Mouse (Mus musculus) ES-E14 (cell line): ENCODE results near the gene Smyd2. TPM values are rescaled to one million over a fixed set of nuclear protein-coding genes. Genes with fewer than 3 reads are reported as not detected.

ENCODE experiments used
- DNase-seq: peaks from one replicate; pipeline ENCODE4 v3.0.0-alpha.2; 2013; ENCODE audit warnings: low read depth, low spot score
- H3K27ac ChIP-seq: 2 replicates; pipeline ENCODE4 v1.5.1; 2012; ENCODE audit warnings: low read depth, mild to moderate bottlenecking, low read length, moderate library complexity, mixed read lengths; ENCODE audit not compliant: poor library complexity, insufficient read depth, severe bottlenecking
- H3K36me3 ChIP-seq: 2 replicates; pipeline ENCODE4 v1.6.1; 2012; ENCODE audit warnings: mild to moderate bottlenecking, low read length, moderate library complexity, mixed read lengths; ENCODE audit not compliant: control insufficient read depth, poor library complexity, insufficient read depth, severe bottlenecking
- H3K4me1 ChIP-seq, 2 experiments: fragments of 150-350 bp in 1 of 2; sonication (generic) in 1 of 2; 2 replicates each; pipeline ENCODE4 v1.6.1; 2012; ENCODE audit warnings: low read length in 2 of 2, mild to moderate bottlenecking in 1 of 2, mixed read lengths in 1 of 2; ENCODE audit not compliant: control insufficient read depth in 2 of 2, insufficient read depth in 2 of 2, poor library complexity in 1 of 2
- H3K4me3 ChIP-seq, 2 experiments: fragments of 150-350 bp in 1 of 2; sonication (generic) in 1 of 2; 2 replicates each; pipeline ENCODE4 v1.5.1; 2012; ENCODE audit warnings: low read length in 2 of 2, low read depth in 1 of 2, mild to moderate bottlenecking in 1 of 2, mixed read lengths in 1 of 2; ENCODE audit not compliant: insufficient read depth in 1 of 2, poor library complexity in 1 of 2, severe bottlenecking in 1 of 2
- H3K9ac ChIP-seq: 2 replicates; pipeline ENCODE4 v1.6.1; 2012; ENCODE audit warnings: low read depth, mild to moderate bottlenecking, low read length, mixed read lengths; ENCODE audit not compliant: poor library complexity, insufficient read depth, severe bottlenecking
- H3K9me3 ChIP-seq: fragments of 150-350 bp; sonication (generic); 2 replicates; pipeline ENCODE4 v1.6.1; 2012; ENCODE audit warnings: low read depth, mild to moderate bottlenecking, low read length; ENCODE audit not compliant: control insufficient read depth, insufficient read depth
- CHD2 ChIP-seq: IDR thresholded peaks from 2 replicates; pipeline ENCODE4 v1.6.1; 2014; ENCODE audit warnings: mild to moderate bottlenecking, low read depth, low read length, inconsistent platforms
- HCFC1 ChIP-seq: IDR thresholded peaks from 2 replicates; pipeline ENCODE4 v1.6.1; 2012; ENCODE audit warnings: low read length, inconsistent platforms, borderline replicate concordance; ENCODE audit not compliant: insufficient read depth
- MAFK ChIP-seq: IDR thresholded peaks from 2 replicates; pipeline ENCODE4 v1.6.1; 2014; ENCODE audit warnings: mild to moderate bottlenecking, low read depth, low read length, inconsistent platforms; ENCODE audit not compliant: insufficient read depth
- ZC3H11A ChIP-seq: IDR thresholded peaks from 2 replicates; pipeline ENCODE4 v1.6.1; 2012; ENCODE audit warnings: low read depth, mild to moderate bottlenecking, inconsistent platforms, low read length, borderline replicate concordance
- ZNF384 ChIP-seq: IDR thresholded peaks from 2 replicates; pipeline ENCODE4 v1.6.1; 2012; ENCODE audit warnings: low read depth, low read length, inconsistent platforms
- in situ Hi-C, 2 experiments: fragments of 600-800 bp; cut with MboI; formaldehyde crosslinking; loops; one replicate each; pipeline ENCODE4 v1.15.1; 2025; ENCODE audit warnings: low sequenced_read_pairs in 2 of 2, inconsistent platforms in 1 of 2; ENCODE audit not compliant: unreplicated experiment in 2 of 2
- total RNA-seq: library from RNA; depleted of rRNA; stranded (reverse); fragments of 300-350 nt; gene quantifications from 2 replicates; pipeline ENCODE4 v1.2.3, GENCODE M21; 2012

The Smyd2 gene
- total RNA-seq, 1 experiment = 64.4 TPM

DNA sequence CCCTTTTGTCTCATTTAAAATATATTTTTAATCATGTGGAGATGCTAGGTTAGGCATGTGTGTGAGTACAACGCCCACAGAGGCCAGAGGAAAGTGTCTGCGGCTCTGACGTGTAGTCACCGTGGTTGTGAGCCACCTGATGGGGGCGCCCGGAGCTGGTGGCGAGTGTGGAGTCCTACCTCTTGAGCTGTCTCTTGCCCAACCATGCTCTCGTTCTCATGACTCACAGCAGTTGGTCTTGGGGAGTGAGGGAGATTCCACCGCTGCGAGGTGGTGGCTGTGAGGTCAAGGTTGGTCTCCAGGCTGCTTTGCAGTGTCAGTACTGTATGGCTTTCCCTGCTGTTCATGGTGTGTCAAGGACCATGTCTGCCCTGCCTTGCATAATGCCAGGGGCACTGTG, 54.1 kb downstream of the Smyd2 start:
- Histone ChIP-seq H3K9ac (no peak overlapping the region), H3K4me1 (peaks cover 0 to 7% of the 10 kb centered on the region in 2 experiments; a peak in 1 of 4 replicates), H3K27ac (no peak overlapping the region), H3K9me3 (no peaks in the 10 kb centered on the region), H3K4me3 (no peak overlapping the region), H3K36me3 (peaks cover 8% of the 10 kb centered on the region; the same call in 1 of the 2 replicates)
- no peak for DNase-seq
- in situ Hi-C loops = no loop called here
- TF ChIP-seq HCFC1 (no peak), ZNF384 (no peak), ZC3H11A (no peak), CHD2 (no peak), MAFK (no peak)

- peaks cover 8% of the 10 kb centered on the region; the same call in 1 of the 2 replicates for H3K36me3 ChIP-seq
- H3K4me1 ChIP-seq = peaks cover 0 to 7% of the 10 kb centered on the region in 2 experiments; a peak in 1 of 4 replicates
- H3K27ac ChIP-seq = no peak overlapping the region
- TF ChIP-seq HCFC1 (no peak), MAFK (no peak), CHD2 (no peak), ZNF384 (no peak), ZC3H11A (no peak)
- H3K9me3 ChIP-seq = no peaks in the 10 kb centered on the region
- in situ Hi-C loops = no loop called here
- no peak for DNase-seq
- H3K4me3 ChIP-seq = no peak overlapping the region
- no peak overlapping the region for H3K9ac ChIP-seq
These were observed 54.7 kb downstream of the Smyd2 start for GRCm38 (mm10) chr1:189867497-189867896.

DNA sequence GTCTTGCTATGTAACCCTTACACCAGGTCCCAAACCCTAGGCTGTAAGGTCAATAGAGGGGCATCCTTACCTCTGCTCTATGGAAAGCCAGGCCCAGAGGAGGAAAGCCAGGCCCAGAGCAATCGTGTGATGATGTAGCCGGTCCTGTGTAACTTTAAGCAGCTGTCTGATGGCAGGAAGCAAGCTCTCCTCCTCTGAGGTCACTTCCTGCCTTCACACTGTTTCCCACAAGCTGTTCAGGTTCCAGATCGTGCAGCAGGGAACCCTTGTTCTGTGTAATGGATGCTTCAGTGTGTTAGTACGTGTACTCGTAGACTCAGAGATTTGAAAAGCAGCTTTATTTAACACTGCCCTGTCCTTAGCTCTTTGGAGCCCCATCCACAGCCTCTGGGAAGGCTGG, 55.1 kb downstream of the Smyd2 start:
- H3K4me3 ChIP-seq = no peak overlapping the region
- no peak for DNase-seq
- H3K9me3 ChIP-seq = no peaks in the 10 kb centered on the region
- in situ Hi-C loops = no loop called here
- no peak overlapping the region for H3K9ac ChIP-seq
- no peak overlapping the region for H3K27ac ChIP-seq
- TF ChIP-seq ZNF384 (no peak), HCFC1 (no peak), ZC3H11A (no peak), MAFK (no peak), CHD2 (no peak)
- H3K36me3 ChIP-seq = peaks cover 8% of the 10 kb centered on the region; the same call in 1 of the 2 replicates
- H3K4me1 ChIP-seq = peaks cover 0 to 7% of the 10 kb centered on the region in 2 experiments; a peak in 1 of 4 replicates

GRCm38 (mm10) chr1:189866621-189867020, 55.5 kb downstream of the Smyd2 start:
- DNase-seq = no peak
- peaks cover 8% of the 10 kb centered on the region; the same call in 1 of the 2 replicates for H3K36me3 ChIP-seq
- no peak overlapping the region for H3K4me3 ChIP-seq
- peaks cover 0 to 7% of the 10 kb centered on the region in 2 experiments; a peak in 1 of 4 replicates for H3K4me1 ChIP-seq
- H3K27ac ChIP-seq = no peak overlapping the region
- H3K9me3 ChIP-seq = no peaks in the 10 kb centered on the region
- H3K9ac ChIP-seq = no peak overlapping the region
- no peak for TF ChIP-seq MAFK
- no peak for TF ChIP-seq ZNF384
- no peak for TF ChIP-seq CHD2
- no peak for TF ChIP-seq HCFC1
- no peak for TF ChIP-seq ZC3H11A
- in situ Hi-C loops = no loop called here

- H3K9me3 ChIP-seq = no peaks in the 10 kb centered on the region
- peaks cover 0 to 7% of the 10 kb centered on the region in 2 experiments; a peak in 1 of 4 replicates for H3K4me1 ChIP-seq
- no peak overlapping the region for H3K4me3 ChIP-seq
- in situ Hi-C loops = no loop called here
- TF ChIP-seq CHD2 = no peak
- TF ChIP-seq HCFC1 = no peak
- no peak for TF ChIP-seq ZNF384
- TF ChIP-seq ZC3H11A = no peak
- TF ChIP-seq MAFK = no peak
- peaks cover 7% of the 10 kb centered on the region; the same call in 1 of the 2 replicates for H3K36me3 ChIP-seq
- H3K27ac ChIP-seq = no peak overlapping the region
- no peak for DNase-seq
- no peak overlapping the region for H3K9ac ChIP-seq
These were observed 57.2 kb downstream of the Smyd2 start for GRCm38 (mm10) chr1:189864846-189865560.
